Mouse (Mus musculus) left cerebral cortex, postnatal 14 days (tissue): ENCODE data around the gene Rnf207. TPM values are rescaled to one million over a fixed set of nuclear protein-coding genes. Genes with fewer than 3 reads are reported as not detected.

Experiments used
- DNase-seq, 2 experiments: peaks; one replicate each; pipeline ENCODE4 v3.0.0; 2021 to 2022; ENCODE audit warnings: low spot score in 2 of 2, mixed read lengths in 1 of 2
- intact Hi-C: fragments of 180-260 bp; cut with DNase I; formaldehyde crosslinking; loops from one replicate; pipeline ENCODE4 v1.15.1; 2025
- total RNA-seq, 2 experiments: library from RNA; stranded (reverse); gene quantifications; 2 replicates each; pipeline ENCODE4 v1.2.3; 2021

Gene Rnf207
- total RNA-seq, 2 experiments from 2014 or later, result 5.3 to 7.4 TPM

GRCm38 (mm10) chr4:152262187-152262586 lies 56.6 kb downstream of the Rnf207 start:
- no peak for DNase-seq

GRCm38 (mm10) chr4:152260451-152260850 lies 58.3 kb downstream of the Rnf207 start:
- intact Hi-C loops, result loop anchor here (5.0 kb wide), 1 partner anchor 33 kb away; no protein-coding TSS in a partner anchor
- DNase-seq, result no peak

More at GRCm38 (mm10) chr4:152262187-152262586, 56.6 kb downstream of the Rnf207 start:
- intact Hi-C loops, result loop anchor here (5.0 kb wide), 1 partner anchor 35 kb away; no protein-coding TSS in a partner anchor

- DNase-seq, result peak; percentile 74 to 84
- intact Hi-C loops, result no loop called here
Observed at GRCm38 (mm10) chr4:152257070-152257469, 61.7 kb downstream of the Rnf207 start.

Other genes starting within 250 kb of the Rnf207 start
- gene Plekhg5, start 246.5 kb downstream of the Rnf207 start, total RNA-seq, result 10 to 100 TPM; 74.0 to 84.0 TPM
- 10 to 100 TPM in 1 of 2 experiments, 1 to 10 TPM in 1; 6.2 to 16.5 TPM for gene Tnfrsf25, start 203.1 kb downstream of the Rnf207 start, total RNA-seq
- gene Espn, start 166.6 kb downstream of the Rnf207 start, total RNA-seq, result under 1 TPM; 0.24 to 0.44 TPM
- gene Hes2, start 160.1 kb downstream of the Rnf207 start, total RNA-seq, result not detected
- 100 to 1,000 TPM; 377 to 378 TPM for gene Acot7, start 140.9 kb downstream of the Rnf207 start, total RNA-seq
- gene Gpr153, start 44.8 kb downstream of the Rnf207 start, total RNA-seq, result 10 to 100 TPM; 31.2 to 31.6 TPM
- gene Hes3, start 27.3 kb downstream of the Rnf207 start, total RNA-seq, result under 1 TPM; 0.20 to 0.42 TPM
- 10 to 100 TPM; 43.1 to 45.0 TPM for gene Icmt, start 21.8 kb downstream of the Rnf207 start, total RNA-seq
- gene Rpl22, start 6.7 kb upstream of the Rnf207 start, total RNA-seq, result 100 to 1,000 TPM; 182 to 187 TPM
- 100 to 1,000 TPM; 160 to 177 TPM for gene Chd5, start 19.7 kb upstream of the Rnf207 start, total RNA-seq
- 10 to 100 TPM; 18.7 to 19.9 TPM for gene Nphp4, start 157.7 kb upstream of the Rnf207 start, total RNA-seq
- gene Kcnab2, start 158.9 kb upstream of the Rnf207 start, total RNA-seq, result 100 to 1,000 TPM; 216 to 228 TPM